Mouse (Mus musculus): ENCODE results near the gene Ripor3. TPM values are rescaled to one million over a fixed set of nuclear protein-coding genes. Genes with fewer than 3 reads are reported as not detected.

The Ripor3 gene
- polyA plus RNA-seq, 1 experiment from 2014 or later = 2.9 TPM

GRCm38 (mm10) chr2:168002188-168002587 lies 8.2 kb downstream of the Ripor3 start:
- peaks cover 36% of the 10 kb centered on the region for H3K4me1 ChIP-seq
- no peak overlapping the region for H3K4me2 ChIP-seq
- 50% methylated on average over 4 of the region's 4 CpGs for WGBS (ENCODE audit: insufficient replicate concordance)
- peaks cover 8% of the 10 kb centered on the region for H3K36me3 ChIP-seq
- H3K9ac ChIP-seq = no peak overlapping the region
- H3K27me3 ChIP-seq (replicated peaks) = no peaks in the 10 kb centered on the region; the same call in 1 of the 2 replicates
- no peak overlapping the region for H3K4me3 ChIP-seq
- H3K9me3 ChIP-seq (replicated peaks) = no peaks in the 10 kb centered on the region
- ATAC-seq = no peak
- H3K27ac ChIP-seq = no peak overlapping the region

- WGBS (ENCODE audit: insufficient replicate concordance) = 71% methylated on average over 3 of the region's 3 CpGs
- no peak for ATAC-seq
- H3K4me3 ChIP-seq = no peak overlapping the region
These were observed 11.2 kb downstream of the Ripor3 start for GRCm38 (mm10) chr2:167999145-167999743.

GRCm38 (mm10) chr2:167997562-167997961 lies 12.9 kb downstream of the Ripor3 start:
- Histone ChIP-seq H3K27ac (no peak overlapping the region), H3K4me1 (peaks cover 18% of the 10 kb centered on the region), H3K4me3 (no peak overlapping the region), H3K9me3 (replicated peaks) (no peaks in the 10 kb centered on the region), H3K36me3 (peaks cover 8% of the 10 kb centered on the region), H3K27me3 (replicated peaks) (peaks cover 20% of the 10 kb centered on the region; the same call in 1 of the 2 replicates), H3K4me2 (no peak overlapping the region), H3K9ac (no peak overlapping the region)
- ATAC-seq = no peak
- WGBS (ENCODE audit: insufficient replicate concordance) = 33% methylated on average over 3 of the region's 3 CpGs

More at GRCm38 (mm10) chr2:167999145-167999743, 11.2 kb downstream of the Ripor3 start:
- Histone ChIP-seq H3K36me3 (peaks cover 8% of the 10 kb centered on the region), H3K4me2 (no peak overlapping the region), H3K27ac (no peak overlapping the region), H3K27me3 (replicated peaks) (peaks cover 20% of the 10 kb centered on the region; the same call in 1 of the 2 replicates), H3K9me3 (replicated peaks) (no peaks in the 10 kb centered on the region), H3K9ac (no peak overlapping the region), H3K4me1 (peaks cover 18% of the 10 kb centered on the region)

- ATAC-seq = no peak
- 43% methylated on average over 8 of the region's 8 CpGs for WGBS (ENCODE audit: insufficient replicate concordance)
- Histone ChIP-seq H3K4me2 (no peak overlapping the region), H3K4me3 (no peak overlapping the region), H3K27me3 (replicated peaks) (peaks cover 20% of the 10 kb centered on the region; the same call in 1 of the 2 replicates), H3K9me3 (replicated peaks) (no peaks in the 10 kb centered on the region), H3K36me3 (peaks cover 8% of the 10 kb centered on the region), H3K9ac (no peak overlapping the region), H3K27ac (no peak overlapping the region), H3K4me1 (peaks cover 18% of the 10 kb centered on the region)
These were observed 13.7 kb downstream of the Ripor3 start for GRCm38 (mm10) chr2:167996672-167997215.

GRCm38 (mm10) chr2:167995870-167996635 lies 14.4 kb downstream of the Ripor3 start:
- Histone ChIP-seq H3K27ac (no peak overlapping the region), H3K9me3 (replicated peaks) (no peaks in the 10 kb centered on the region), H3K4me1 (peaks cover 18% of the 10 kb centered on the region), H3K27me3 (replicated peaks) (peaks cover 20% of the 10 kb centered on the region; the same call in 1 of the 2 replicates), H3K9ac (no peak overlapping the region), H3K4me2 (no peak overlapping the region), H3K36me3 (peaks cover 8% of the 10 kb centered on the region), H3K4me3 (no peak overlapping the region)
- 55% methylated on average over 19 of the region's 19 CpGs for WGBS (ENCODE audit: insufficient replicate concordance)
- ATAC-seq = no peak

GRCm38 (mm10) chr2:167993260-167993659 lies 17.2 kb downstream of the Ripor3 start:
- peaks cover 19% of the 10 kb centered on the region for H3K4me1 ChIP-seq
- H3K36me3 ChIP-seq = no peaks in the 10 kb centered on the region
- H3K9me3 ChIP-seq (replicated peaks) = no peaks in the 10 kb centered on the region
- WGBS (ENCODE audit: insufficient replicate concordance) = 67% methylated on average over 13 of the region's 13 CpGs
- H3K27ac ChIP-seq = no peak overlapping the region
- ATAC-seq = no peak
- H3K27me3 ChIP-seq (replicated peaks) = peaks cover 24% of the 10 kb centered on the region
- no peak overlapping the region for H3K4me2 ChIP-seq
- no peak overlapping the region for H3K4me3 ChIP-seq
- no peak overlapping the region for H3K9ac ChIP-seq

GRCm38 (mm10) chr2:167989310-167989709 lies 21.1 kb downstream of the Ripor3 start:
- WGBS (ENCODE audit: insufficient replicate concordance) = 69% methylated on average over 14 of the region's 14 CpGs
- H3K4me2 ChIP-seq = no peak overlapping the region
- ATAC-seq = no peak

GRCm38 (mm10) chr2:167987640-167988039 lies 22.8 kb downstream of the Ripor3 start:
- Histone ChIP-seq H3K27ac (no peak overlapping the region), H3K4me3 (no peak overlapping the region), H3K36me3 (no peaks in the 10 kb centered on the region), H3K4me2 (peak overlapping the region; percentile 1; the same call in 1 of the 2 replicates), H3K27me3 (replicated peaks) (peaks cover 11% of the 10 kb centered on the region; the same call in 1 of the 2 replicates), H3K9ac (no peak overlapping the region), H3K9me3 (replicated peaks) (no peaks in the 10 kb centered on the region), H3K4me1 (peaks cover 22% of the 10 kb centered on the region)
- WGBS (ENCODE audit: insufficient replicate concordance) = 35% methylated on average over 12 of the region's 12 CpGs
- peak; percentile 54; the same call in 1 of the 2 replicates for ATAC-seq

More at GRCm38 (mm10) chr2:167989310-167989709, 21.1 kb downstream of the Ripor3 start:
- Histone ChIP-seq H3K9ac (no peak overlapping the region), H3K36me3 (no peaks in the 10 kb centered on the region), H3K4me3 (no peak overlapping the region), H3K4me1 (peaks cover 17% of the 10 kb centered on the region), H3K9me3 (replicated peaks) (no peaks in the 10 kb centered on the region), H3K27ac (no peak overlapping the region), H3K27me3 (replicated peaks) (peaks cover 11% of the 10 kb centered on the region; the same call in 1 of the 2 replicates)

GRCm38 (mm10) chr2:167986762-167987161 lies 23.7 kb downstream of the Ripor3 start:
- no peak overlapping the region for H3K27ac ChIP-seq
- peak; percentile 13; the same call in 1 of the 2 replicates for ATAC-seq

GRCm38 (mm10) chr2:167984946-167985345 lies 25.5 kb downstream of the Ripor3 start:
- peaks cover 3% of the 10 kb centered on the region; the same call in 1 of the 2 replicates for H3K36me3 ChIP-seq
- no peak overlapping the region for H3K9ac ChIP-seq
- H3K9me3 ChIP-seq (replicated peaks) = no peaks in the 10 kb centered on the region
- H3K4me2 ChIP-seq = no peak overlapping the region
- H3K4me1 ChIP-seq = peaks cover 23% of the 10 kb centered on the region
- no peak overlapping the region for H3K27ac ChIP-seq
- H3K4me3 ChIP-seq = no peak overlapping the region
- 44% methylated on average over 3 of the region's 3 CpGs for WGBS (ENCODE audit: insufficient replicate concordance)
- H3K27me3 ChIP-seq (replicated peaks) = peaks cover 7% of the 10 kb centered on the region; the same call in 1 of the 2 replicates
- ATAC-seq = no peak

More at GRCm38 (mm10) chr2:167986762-167987161, 23.7 kb downstream of the Ripor3 start:
- Histone ChIP-seq H3K4me3 (no peak overlapping the region), H3K36me3 (no peaks in the 10 kb centered on the region), H3K4me2 (no peak overlapping the region), H3K9ac (no peak overlapping the region), H3K4me1 (peaks cover 23% of the 10 kb centered on the region), H3K27me3 (replicated peaks) (peaks cover 11% of the 10 kb centered on the region; the same call in 1 of the 2 replicates), H3K9me3 (replicated peaks) (no peaks in the 10 kb centered on the region)
- WGBS (ENCODE audit: insufficient replicate concordance) = 15% methylated on average over 7 of the region's 7 CpGs

- 77% methylated on average over 5 of the region's 5 CpGs for WGBS (ENCODE audit: insufficient replicate concordance)
- peaks cover 23% of the 10 kb centered on the region for H3K4me1 ChIP-seq
These were observed 26.0 kb downstream of the Ripor3 start for GRCm38 (mm10) chr2:167984371-167984770.

More at GRCm38 (mm10) chr2:167984371-167984770, 26.0 kb downstream of the Ripor3 start:
- H3K27ac ChIP-seq = no peak overlapping the region
- peaks cover 7% of the 10 kb centered on the region; the same call in 1 of the 2 replicates for H3K27me3 ChIP-seq (replicated peaks)
- no peaks in the 10 kb centered on the region for H3K9me3 ChIP-seq (replicated peaks)
- H3K4me2 ChIP-seq = no peak overlapping the region
- H3K4me3 ChIP-seq = no peak overlapping the region
- H3K9ac ChIP-seq = no peak overlapping the region
- no peak for ATAC-seq
- H3K36me3 ChIP-seq = peaks cover 7% of the 10 kb centered on the region

All from liver, embryonic 12.5 days (tissue).